Mouse (Mus musculus) heart, postnatal 0 days (tissue): Measurements from ENCODE around the gene Dusp18.

ENCODE experiments used
- CTCF ChIP-seq: IDR thresholded peaks from 2 replicates; pipeline ENCODE4 v1.5.1; 2016; ENCODE audit warnings: antibody characterized with exemption, control low read depth, low read depth
- EP300 ChIP-seq: IDR thresholded peaks from 2 replicates; pipeline ENCODE4 v1.6.1; 2016; ENCODE audit warnings: antibody characterized with exemption, low read depth

DNA sequence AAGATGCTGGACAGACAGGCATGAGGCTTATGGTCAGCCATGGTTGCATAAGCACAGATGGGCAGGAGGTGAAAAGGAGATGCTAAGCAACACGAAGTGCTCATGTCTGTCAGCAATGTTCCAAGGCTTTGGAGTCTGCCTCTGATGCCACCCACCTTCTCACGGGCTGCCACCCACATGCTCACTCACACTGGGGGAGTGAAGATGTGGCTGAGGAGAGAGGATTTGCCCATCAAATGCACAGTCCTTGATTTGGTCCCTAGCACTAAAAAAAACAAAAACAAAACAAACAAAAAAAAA is 44.8 kb upstream of the Dusp18 start:
- no peak for TF ChIP-seq CTCF
- TF ChIP-seq EP300, result no peak
